Mouse (Mus musculus): ENCODE measurements around the gene Jarid2. TPM values are rescaled to one million over a fixed set of nuclear protein-coding genes. Genes with fewer than 3 reads are reported as not detected.
"Not testable (repeated sequence)": the region's sequence is repeated elsewhere in the genome, so short reads cannot be mapped to it uniquely, and the experiment has no call there.

The Jarid2 gene
- total and polyA plus RNA-seq, 3 experiments = 7.3 to 24.5 (median 20.2) TPM

GRCm38 (mm10) chr13:44720094-44720493, 9.2 kb upstream of the Jarid2 start:
- DNase-seq = no peak
- no peaks in the 10 kb centered on the region for H3K79me2 ChIP-seq (replicated peaks; ENCODE audit: control insufficient read depth, insufficient read depth, low read length)
- H3K36me3 ChIP-seq (ENCODE audit: control insufficient read depth, insufficient read depth, low read length) = no peaks in the 10 kb centered on the region
- H3K4me1 ChIP-seq (ENCODE audit: control insufficient read depth, insufficient read depth, low read length) = no peaks in the 10 kb centered on the region
- H3K9ac ChIP-seq (ENCODE audit: low read depth, low read length) = no peak overlapping the region
- intact Hi-C loops (cut with DNase I) = no loop called here
- H3K27ac ChIP-seq = no peak overlapping the region
- no peaks in the 10 kb centered on the region for H3K27me3 ChIP-seq (ENCODE audit: control insufficient read depth, insufficient read depth, low read length)
- no peak overlapping the region for H3K4me3 ChIP-seq
- WGBS = 74% methylated on average over 1 of the region's 1 CpGs
- TF ChIP-seq POLR2A (IDR thresholded peaks at IDR 0.05; ENCODE audit: insufficient read depth, low read depth, low read length) (no peak), EP300 (IDR thresholded peaks at IDR 0.05; ENCODE audit: insufficient read depth, low read depth, low read length) (no peak), CTCF (IDR thresholded peaks at IDR 0.05) (no peak)

GRCm38 (mm10) chr13:44721891-44722547, 7.3 kb upstream of the Jarid2 start:
- Histone ChIP-seq H3K27me3 (ENCODE audit: control insufficient read depth, insufficient read depth, low read length) (no peaks in the 10 kb centered on the region), H3K4me1 (ENCODE audit: control insufficient read depth, insufficient read depth, low read length) (no peaks in the 10 kb centered on the region), H3K36me3 (ENCODE audit: control insufficient read depth, insufficient read depth, low read length) (no peaks in the 10 kb centered on the region), H3K4me3 (no peak overlapping the region), H3K27ac (no peak overlapping the region), H3K79me2 (replicated peaks; ENCODE audit: control insufficient read depth, insufficient read depth, low read length) (no peaks in the 10 kb centered on the region), H3K9ac (ENCODE audit: low read depth, low read length) (no peak overlapping the region)
- intact Hi-C loops (cut with DNase I) = no loop called here
- no peak for DNase-seq
- 70% methylated on average over 5 of the region's 5 CpGs for WGBS
- no peak for TF ChIP-seq CTCF (IDR thresholded peaks at IDR 0.05)

GRCm38 (mm10) chr13:44723522-44723921, 5.8 kb upstream of the Jarid2 start:
- intact Hi-C loops (cut with DNase I); H3K79me2 ChIP-seq (replicated peaks; ENCODE audit: control insufficient read depth, insufficient read depth, low read length); H3K4me3 ChIP-seq; H3K27me3 ChIP-seq (ENCODE audit: control insufficient read depth, insufficient read depth, low read length); H3K9ac ChIP-seq (ENCODE audit: low read depth, low read length); H3K36me3 ChIP-seq (ENCODE audit: control insufficient read depth, insufficient read depth, low read length); H3K27ac ChIP-seq; DNase-seq; H3K4me1 ChIP-seq (ENCODE audit: control insufficient read depth, insufficient read depth, low read length): not testable (repeated sequence)
- 89% methylated on average over 9 of the region's 9 CpGs for WGBS

- H3K79me2 ChIP-seq (replicated peaks; ENCODE audit: control insufficient read depth, insufficient read depth, low read length) = no peaks in the 10 kb centered on the region
- no peak overlapping the region for H3K4me3 ChIP-seq
- no peak overlapping the region for H3K27ac ChIP-seq
- no peaks in the 10 kb centered on the region for H3K27me3 ChIP-seq (ENCODE audit: control insufficient read depth, insufficient read depth, low read length)
- no peak overlapping the region for H3K9ac ChIP-seq (ENCODE audit: low read depth, low read length)
- H3K36me3 ChIP-seq (ENCODE audit: control insufficient read depth, insufficient read depth, low read length) = no peaks in the 10 kb centered on the region
- H3K4me1 ChIP-seq (ENCODE audit: control insufficient read depth, insufficient read depth, low read length) = peaks cover 2% of the 10 kb centered on the region; the same call in 1 of the 2 replicates
- WGBS = 43% methylated on average over 1 of the region's 1 CpGs
- no peak for TF ChIP-seq POLR2A (IDR thresholded peaks at IDR 0.05; ENCODE audit: insufficient read depth, low read depth, low read length)
- no peak for TF ChIP-seq EP300 (IDR thresholded peaks at IDR 0.05; ENCODE audit: insufficient read depth, low read depth, low read length)
- no peak for DNase-seq
- intact Hi-C loops (cut with DNase I) = no loop called here
Observed at GRCm38 (mm10) chr13:44728145-44728880, 961 bp upstream of the Jarid2 start.

GRCm38 (mm10) chr13:44730146-44730864, 1.0 kb downstream of the Jarid2 start:
- Histone ChIP-seq H3K9ac (ENCODE audit: low read depth, low read length) (peak overlapping the region; percentile 94), H3K4me3 (peak overlapping the region; percentile 92), H3K79me2 (replicated peaks; ENCODE audit: control insufficient read depth, insufficient read depth, low read length) (no peaks in the 10 kb centered on the region), H3K27me3 (ENCODE audit: control insufficient read depth, insufficient read depth, low read length) (no peaks in the 10 kb centered on the region), H3K4me1 (ENCODE audit: control insufficient read depth, insufficient read depth, low read length) (peaks cover 5% of the 10 kb centered on the region), H3K36me3 (ENCODE audit: control insufficient read depth, insufficient read depth, low read length) (peaks cover 5% of the 10 kb centered on the region), H3K27ac (peak overlapping the region; percentile 93)
- WGBS = 1% methylated on average over 86 of the region's 87 CpGs
- intact Hi-C loops (cut with DNase I) = loop anchor here (2.0 to 10.0 kb wide), 7 partner anchors 102 to 1170 kb away; partner anchors contain the start of gene Mcur1
- DNase-seq = peak; percentile 98 to 99
- TF ChIP-seq POLR2A (IDR thresholded peaks at IDR 0.05; ENCODE audit: insufficient read depth, low read depth, low read length) (0 out of 2 replicates have a peak, but pooled peaks have one; percentile 16), EP300 (IDR thresholded peaks at IDR 0.05; ENCODE audit: insufficient read depth, low read depth, low read length) (peak; percentile 71; the same call in 1 of the 2 replicates), CTCF (IDR thresholded peaks at IDR 0.05) (no peak)

All from heart, adult 2 months (tissue).